Mouse (Mus musculus): ENCODE results near the gene Wee1. TPM values are rescaled to one million over a fixed set of nuclear protein-coding genes. Genes with fewer than 3 reads are reported as not detected.

The Wee1 gene
- total RNA-seq, 2 experiments from 2014 or later: 17.0 to 20.8 TPM

- DNase-seq (ENCODE audit: extremely low spot score in 1 of 2, low spot score in 1 of 2): no peak
Measured at GRCm38 (mm10) chr7:110184608-110185007, 62.8 kb downstream of the Wee1 start.

DNA sequence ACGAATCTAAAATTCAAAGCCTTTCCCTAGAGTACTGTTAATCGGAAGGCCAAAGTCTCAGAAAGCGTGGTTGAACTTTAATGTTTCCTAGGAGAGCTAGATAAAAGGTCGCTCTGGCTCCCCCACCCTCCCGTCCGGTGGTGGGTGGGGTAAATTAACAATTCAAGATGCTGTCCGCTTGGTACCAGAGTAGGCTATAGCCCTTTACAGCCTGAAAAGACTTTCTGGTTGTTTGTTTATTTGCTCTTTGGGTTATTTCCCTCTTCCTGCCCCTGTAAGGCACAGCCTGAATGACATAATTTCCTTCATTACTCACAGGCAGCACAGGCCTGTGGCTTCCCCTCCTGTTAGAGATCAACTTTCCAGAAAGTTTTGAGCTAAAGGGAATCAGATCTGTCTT, 68.1 kb downstream of the Wee1 start:
- no peak for DNase-seq (ENCODE audit: extremely low spot score in 1 of 2, low spot score in 1 of 2)

Other genes starting within 250 kb of the Wee1 start
- 100 to 1,000 TPM; 214 to 220 TPM for gene Dennd5a, start 161.6 kb upstream of the Wee1 start, total RNA-seq (2021)
- gene Tmem41b, start 135.1 kb upstream of the Wee1 start, total RNA-seq (2021): 10 to 100 TPM; 48.6 to 49.9 TPM
- gene Ipo7, start 103.8 kb upstream of the Wee1 start, total RNA-seq (2021): 100 to 1,000 TPM in 1 of 2 experiments, 10 to 100 TPM in 1; 99.5 to 104 TPM
- gene Zfp143, start 60.8 kb upstream of the Wee1 start, total RNA-seq (2021): 10 to 100 TPM; 11.1 to 12.0 TPM
- gene Swap70, start 99.7 kb downstream of the Wee1 start, total RNA-seq (2021): 10 to 100 TPM in 1 of 2 experiments, 1 to 10 TPM in 1; 9.3 to 12.8 TPM